Mouse (Mus musculus) limb, embryonic 11.5 days (tissue): ENCODE data around the gene Nudt9. TPM values are rescaled to one million over a fixed set of nuclear protein-coding genes. Genes with fewer than 3 reads are reported as not detected.

ENCODE experiments used
- ATAC-seq: fragments of 200-750 bp; cut with Nextera tagmentation; 2 replicates; pipeline ENCODE4 v1.8.0; 2017; ENCODE audit warnings: low read depth; ENCODE audit not compliant: insufficient number of reproducible peaks, low FRiP score, low TSS enrichment
- DNase-seq: peaks from one replicate; pipeline ENCODE4 v3.0.0-alpha.2; 2015; ENCODE audit warnings: low spot score
- H3K27ac ChIP-seq: fragments of 300-500 bp; sonication (generic); replicated peaks from 2 replicates; pipeline ENCODE4 v1.5.1; 2014; ENCODE audit warnings: low read depth, mild to moderate bottlenecking, low read length
- H3K27me3 ChIP-seq: fragments of 300-500 bp; sonication (generic); 2 replicates; pipeline ENCODE4 v1.6.1; 2014; ENCODE audit warnings: mild to moderate bottlenecking, low read length, mixed read lengths; ENCODE audit not compliant: control insufficient read depth, insufficient read depth
- H3K36me3 ChIP-seq: fragments of 300-500 bp; sonication (generic); 2 replicates; pipeline ENCODE4 v1.6.1; 2014; ENCODE audit warnings: mild to moderate bottlenecking, low read length, moderate library complexity, mixed read lengths; ENCODE audit not compliant: control insufficient read depth, insufficient read depth
- H3K4me1 ChIP-seq: fragments of 300-500 bp; sonication (generic); 2 replicates; pipeline ENCODE4 v1.6.1; 2014; ENCODE audit warnings: low read length, mixed read lengths; ENCODE audit not compliant: control insufficient read depth, insufficient read depth
- H3K4me2 ChIP-seq: fragments of 300-500 bp; sonication (generic); 2 replicates; pipeline ENCODE4 v1.6.1; 2014; ENCODE audit warnings: low read depth, mild to moderate bottlenecking, moderate library complexity; ENCODE audit not compliant: severe bottlenecking
- H3K4me3 ChIP-seq: fragments of 300-500 bp; sonication (generic); 2 replicates; pipeline ENCODE4 v1.5.1; 2014; ENCODE audit warnings: low read depth, low read length
- H3K9ac ChIP-seq: fragments of 300-500 bp; sonication (generic); 2 replicates; pipeline ENCODE4 v1.6.1; 2014; ENCODE audit warnings: mild to moderate bottlenecking, low read length
- H3K9me3 ChIP-seq: fragments of 300-500 bp; sonication (generic); 2 replicates; pipeline ENCODE4 v1.6.1; 2016; ENCODE audit warnings: low read length; ENCODE audit not compliant: control insufficient read depth
- WGBS: fragments of 180-500 bp; shearing (Covaris S2); extraction: QIAGEN DNeasy Blood & Tissue Kit; methylation state at CpG from one replicate; pipeline ENCODE4 v1.1.7; 2014; 5-methylcytosine and 5-hydroxymethylcytosine counted together
- polyA plus RNA-seq: library from polyadenylated mRNA; unstranded; fragments of >200 nt; fragmentation: Nextera tagmentation; extraction: Ambion mirVana; gene quantifications from 2 replicates; pipeline ENCODE4 v1.2.1, GENCODE M21; 2014

The Nudt9 gene
- polyA plus RNA-seq, 1 experiment from 2014 or later: 67.7 TPM

DNA sequence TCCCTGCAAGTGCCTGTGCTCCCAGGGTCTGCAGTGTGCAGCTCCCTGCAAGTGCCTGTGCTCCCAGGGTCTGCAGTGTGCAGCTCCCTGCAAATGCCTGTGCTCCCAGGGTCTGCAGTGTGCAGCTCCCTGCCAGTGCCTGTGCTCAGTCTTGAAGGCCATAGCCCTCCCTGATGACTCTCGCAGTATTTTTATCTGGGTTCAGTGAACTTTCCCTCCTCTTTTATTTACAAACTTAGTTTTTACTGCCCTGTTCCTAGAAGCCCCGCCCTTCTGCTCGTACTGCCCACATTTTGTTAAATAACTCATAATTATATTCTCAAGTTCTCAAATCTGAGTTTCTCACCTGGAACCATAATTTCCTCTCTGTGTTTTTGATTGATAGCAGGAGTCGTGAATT, 57.1 kb downstream of the Nudt9 start:
- ATAC-seq (no peak), DNase-seq (no peak)
- Histone ChIP-seq H3K4me2 (no peak overlapping the region), H3K9ac (no peak overlapping the region), H3K4me3 (no peak overlapping the region), H3K36me3 (no peaks in the 10 kb centered on the region), H3K4me1 (peaks cover 7% of the 10 kb centered on the region), H3K27ac (no peak overlapping the region), H3K9me3 (no peaks in the 10 kb centered on the region), H3K27me3 (no peaks in the 10 kb centered on the region)
- WGBS: 70% methylated on average over 4 of the region's 4 CpGs

DNA sequence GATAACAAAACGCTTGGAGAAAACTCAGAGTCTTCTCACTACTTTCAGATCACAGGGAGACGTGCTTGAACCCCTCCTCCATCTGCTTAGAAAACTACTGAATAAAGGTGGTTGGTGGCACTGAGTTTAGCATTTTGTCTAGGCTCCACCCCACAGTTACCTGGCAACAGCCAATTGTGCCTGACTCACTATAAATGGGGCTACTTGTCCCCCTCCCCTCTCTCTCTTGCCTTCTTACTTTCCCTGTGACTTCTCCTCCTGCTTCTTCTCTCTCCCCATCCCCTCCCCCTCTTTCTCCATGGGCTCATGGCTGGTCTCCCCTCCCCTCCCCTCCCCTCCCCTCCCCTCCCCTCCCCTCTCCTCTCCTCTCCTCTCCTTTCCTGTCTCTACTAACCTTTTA, 58.0 kb downstream of the Nudt9 start:
- no peak overlapping the region for H3K4me3 ChIP-seq
- H3K27ac ChIP-seq: no peak overlapping the region
- no peak for ATAC-seq
- 61% methylated on average over 2 of the region's 2 CpGs for WGBS
- H3K9ac ChIP-seq: no peak overlapping the region
- no peaks in the 10 kb centered on the region for H3K36me3 ChIP-seq
- peaks cover 17% of the 10 kb centered on the region for H3K4me1 ChIP-seq
- no peak for DNase-seq
- H3K4me2 ChIP-seq: no peak overlapping the region
- H3K9me3 ChIP-seq: no peaks in the 10 kb centered on the region
- no peaks in the 10 kb centered on the region for H3K27me3 ChIP-seq

DNA sequence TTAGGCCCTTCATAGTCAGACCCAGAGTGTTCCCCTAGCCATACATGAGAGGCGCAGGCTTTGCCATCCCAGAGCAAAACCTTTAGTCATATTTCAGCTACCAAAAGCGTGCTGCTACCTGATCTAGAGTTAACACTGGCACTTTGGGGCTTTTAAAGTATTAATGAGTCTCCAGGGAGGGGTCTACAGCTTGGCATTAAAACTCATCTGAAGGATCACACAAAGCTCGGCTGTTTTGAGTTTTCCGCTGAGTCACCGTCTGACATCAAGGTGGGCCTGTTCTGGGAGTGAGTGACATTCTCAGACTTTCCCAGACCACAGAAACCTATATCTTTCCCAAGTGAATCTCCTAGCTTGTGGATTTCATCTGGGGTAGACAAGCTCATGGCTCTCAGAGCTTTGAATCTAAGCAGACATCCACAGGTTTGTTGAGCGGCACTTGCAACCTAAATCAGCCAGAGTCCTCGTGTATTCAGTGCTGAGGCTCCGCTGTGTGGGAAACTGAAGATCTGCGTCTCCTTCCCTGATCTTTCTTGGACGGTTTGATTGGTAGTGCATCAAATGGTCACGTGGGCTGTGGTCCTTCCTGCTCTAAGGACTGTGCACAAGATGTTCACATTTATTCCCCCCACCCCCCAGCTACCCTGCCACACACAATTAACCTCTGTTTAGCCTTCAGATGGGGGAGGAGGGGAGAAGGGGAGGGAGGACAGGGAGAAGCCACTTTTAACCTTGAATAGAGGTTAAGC, 62.2 kb downstream of the Nudt9 start:
- Histone ChIP-seq H3K36me3 (no peaks in the 10 kb centered on the region), H3K27me3 (no peaks in the 10 kb centered on the region), H3K4me2 (peak overlapping the region; percentile 28; the same call in 1 of the 2 replicates), H3K27ac (no peak overlapping the region), H3K4me3 (no peak overlapping the region), H3K4me1 (peaks cover 30% of the 10 kb centered on the region), H3K9ac (no peak overlapping the region), H3K9me3 (no peaks in the 10 kb centered on the region)
- 49% methylated on average over 11 of the region's 11 CpGs for WGBS
- DNase-seq (peak; percentile 39), ATAC-seq (peak; percentile 33)

DNA sequence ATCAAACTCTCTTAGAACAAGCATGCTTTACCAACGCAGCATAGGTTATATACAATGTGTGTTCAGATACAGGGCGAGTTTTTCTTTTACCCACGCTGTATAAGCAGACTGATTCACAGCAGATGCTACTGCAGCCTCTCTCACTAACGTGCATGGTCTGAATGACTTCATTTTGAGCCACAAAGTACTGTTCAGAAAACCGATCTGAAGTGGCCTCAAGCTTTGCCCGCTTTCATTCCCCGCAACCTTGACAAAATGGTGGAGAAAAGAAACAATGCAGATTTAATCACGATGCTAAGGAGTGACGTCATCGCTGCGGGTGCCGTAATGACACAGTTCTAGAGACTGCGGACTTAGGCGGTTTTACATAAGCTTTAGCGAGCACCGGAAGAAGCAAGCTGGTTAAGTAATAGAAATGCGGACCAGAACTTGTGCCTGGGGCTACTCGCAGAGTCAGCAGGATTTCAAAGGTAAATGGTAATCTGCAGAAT, 62.8 kb downstream of the Nudt9 start:
- Histone ChIP-seq H3K9me3 (no peaks in the 10 kb centered on the region), H3K27ac (0 out of 2 replicates have a peak overlapping the region, but pooled peaks have one; percentile 14), H3K4me3 (no peak overlapping the region), H3K27me3 (no peaks in the 10 kb centered on the region), H3K36me3 (no peaks in the 10 kb centered on the region), H3K4me2 (peak overlapping the region; percentile 28), H3K4me1 (peaks cover 36% of the 10 kb centered on the region), H3K9ac (no peak overlapping the region)
- WGBS: 27% methylated on average over 18 of the region's 18 CpGs
- DNase-seq: peak; percentile 56
- 0 out of 2 replicates have a peak, but pooled peaks have one; percentile 13 for ATAC-seq

DNA sequence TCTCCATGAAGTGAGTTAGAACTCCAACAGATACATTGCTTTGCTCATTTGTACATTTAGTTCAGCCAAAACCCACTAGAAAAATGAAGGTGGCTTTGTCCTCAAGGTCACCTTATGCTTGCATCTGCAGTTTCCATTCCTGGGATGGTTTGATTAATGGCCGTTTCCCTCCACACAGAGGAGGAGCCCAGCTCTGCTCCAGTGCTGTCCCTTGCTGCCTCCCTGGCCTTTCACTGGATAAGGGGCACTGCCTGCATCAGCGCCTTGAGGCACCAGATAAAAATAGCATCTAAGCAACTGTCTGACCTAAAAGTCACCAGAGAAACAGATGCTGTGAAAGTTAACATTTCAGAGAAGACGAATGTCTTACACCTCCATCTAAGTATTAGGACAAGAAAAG, 63.4 kb downstream of the Nudt9 start:
- H3K27me3 ChIP-seq: no peaks in the 10 kb centered on the region
- no peak overlapping the region for H3K27ac ChIP-seq
- H3K4me1 ChIP-seq: peaks cover 36% of the 10 kb centered on the region
- ATAC-seq (no peak), DNase-seq (no peak)
- H3K9me3 ChIP-seq: no peaks in the 10 kb centered on the region
- H3K4me2 ChIP-seq: peak overlapping the region; percentile 28; the same call in 1 of the 2 replicates
- H3K36me3 ChIP-seq: no peaks in the 10 kb centered on the region
- H3K9ac ChIP-seq: no peak overlapping the region
- H3K4me3 ChIP-seq: no peak overlapping the region
- WGBS: 37% methylated on average over 3 of the region's 3 CpGs

DNA sequence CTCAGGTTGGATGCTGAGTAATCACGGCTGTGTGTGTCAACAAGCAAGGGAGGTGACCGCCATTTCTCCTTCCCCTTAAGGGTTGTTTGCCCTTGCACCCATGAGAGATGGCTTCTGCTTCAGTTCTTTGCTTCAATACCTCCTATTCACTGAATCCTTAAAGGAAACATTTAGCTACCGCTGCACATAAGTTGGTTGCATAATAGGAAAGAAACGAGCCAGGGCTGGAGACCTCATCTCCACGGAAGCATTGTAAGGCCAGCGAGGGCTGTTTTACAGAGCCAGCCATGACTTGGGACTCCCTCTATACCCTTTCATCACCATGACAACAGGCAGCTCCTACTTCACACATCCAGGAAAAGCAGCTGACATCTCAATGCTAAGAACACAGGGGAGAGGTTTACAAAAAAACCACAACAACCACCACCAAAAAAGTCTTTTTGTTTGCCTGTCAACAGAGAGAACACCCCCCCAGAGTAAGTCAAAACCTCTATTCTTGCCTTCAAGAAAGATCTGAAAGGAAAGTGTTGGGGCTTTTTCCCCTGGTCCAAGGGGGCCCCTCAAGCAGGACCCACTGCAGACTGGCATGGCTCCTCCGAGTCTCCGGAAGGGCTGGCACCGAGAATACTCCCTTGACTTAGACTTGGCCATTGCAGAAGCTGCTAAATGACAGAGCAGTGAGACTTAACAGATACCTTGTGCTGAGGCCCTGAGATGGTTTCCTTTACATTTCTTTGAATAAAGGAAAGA, 64.2 kb downstream of the Nudt9 start:
- 43% methylated on average over 9 of the region's 9 CpGs for WGBS
- no peak overlapping the region for H3K27ac ChIP-seq
- no peaks in the 10 kb centered on the region for H3K36me3 ChIP-seq
- DNase-seq (no peak), ATAC-seq (no peak)
- no peak overlapping the region for H3K4me3 ChIP-seq
- no peaks in the 10 kb centered on the region for H3K9me3 ChIP-seq
- H3K4me2 ChIP-seq: no peak overlapping the region
- no peak overlapping the region for H3K9ac ChIP-seq
- peaks cover 36% of the 10 kb centered on the region for H3K4me1 ChIP-seq
- no peaks in the 10 kb centered on the region for H3K27me3 ChIP-seq

DNA sequence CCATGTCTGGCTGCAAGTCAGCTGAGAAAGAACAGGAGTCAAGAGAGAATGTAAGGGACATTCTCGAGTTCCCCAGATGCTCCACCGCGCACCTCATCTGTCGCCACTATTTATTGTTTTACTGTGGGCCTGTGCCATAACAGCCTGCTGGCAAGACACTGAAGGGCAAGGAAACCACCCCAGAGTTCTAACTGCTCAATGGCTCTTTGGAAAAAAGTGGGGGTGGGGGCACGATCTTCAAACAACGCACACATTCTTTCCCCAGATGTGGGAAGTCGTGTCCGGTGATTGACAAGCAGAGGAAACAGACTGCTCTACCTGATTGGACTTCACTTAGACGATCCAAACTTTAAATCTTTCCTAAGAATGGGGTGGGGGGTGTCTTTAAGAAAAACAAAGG, 65.9 kb downstream of the Nudt9 start:
- H3K4me3 ChIP-seq: no peak overlapping the region
- ATAC-seq (0 out of 2 replicates have a peak, but pooled peaks have one; percentile 29), DNase-seq (peak; percentile 34)
- no peaks in the 10 kb centered on the region for H3K36me3 ChIP-seq
- no peaks in the 10 kb centered on the region for H3K27me3 ChIP-seq
- WGBS: 5% methylated on average over 9 of the region's 9 CpGs
- peaks cover 34% of the 10 kb centered on the region for H3K4me1 ChIP-seq
- H3K9me3 ChIP-seq: no peaks in the 10 kb centered on the region
- no peak overlapping the region for H3K9ac ChIP-seq
- peak overlapping the region; percentile 5; the same call in 1 of the 2 replicates for H3K4me2 ChIP-seq
- no peak overlapping the region for H3K27ac ChIP-seq

DNA sequence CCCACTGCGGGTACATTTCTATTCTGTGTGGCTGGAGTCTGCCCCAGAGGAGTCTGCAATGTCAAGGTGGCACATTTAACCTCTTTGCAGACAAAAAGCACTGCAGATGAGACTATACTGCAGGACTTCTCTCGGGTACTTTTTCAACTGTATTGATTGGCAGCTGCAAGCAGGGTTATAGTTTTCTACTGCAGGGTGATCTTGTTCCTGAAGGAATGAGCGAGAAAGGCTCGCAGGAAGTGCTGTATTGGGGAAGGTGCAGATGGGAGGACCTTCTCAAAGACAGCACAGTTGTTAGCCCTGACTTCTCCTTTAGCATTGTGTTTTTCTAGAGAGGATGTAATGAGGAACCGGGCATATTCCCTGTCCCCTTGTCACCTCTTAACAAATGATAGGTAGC, 66.4 kb downstream of the Nudt9 start:
- no peak overlapping the region for H3K27ac ChIP-seq
- H3K9me3 ChIP-seq: no peaks in the 10 kb centered on the region
- no peak for ATAC-seq
- H3K36me3 ChIP-seq: no peaks in the 10 kb centered on the region
- no peak overlapping the region for H3K4me3 ChIP-seq
- H3K27me3 ChIP-seq: no peaks in the 10 kb centered on the region
- H3K4me1 ChIP-seq: peaks cover 34% of the 10 kb centered on the region
- no peak overlapping the region; the same call in 1 of the 2 replicates for H3K9ac ChIP-seq
- peak overlapping the region; percentile 5; the same call in 1 of the 2 replicates for H3K4me2 ChIP-seq
- 11% methylated on average over 5 of the region's 5 CpGs for WGBS
- no peak for DNase-seq
